Mouse (Mus musculus): ENCODE results near the gene Fzd7. TPM values are rescaled to one million over a fixed set of nuclear protein-coding genes. Genes with fewer than 3 reads are reported as not detected.

Gene Fzd7
- polyA plus RNA-seq, 1 experiment from 2014 or later: 2.9 TPM

DNA sequence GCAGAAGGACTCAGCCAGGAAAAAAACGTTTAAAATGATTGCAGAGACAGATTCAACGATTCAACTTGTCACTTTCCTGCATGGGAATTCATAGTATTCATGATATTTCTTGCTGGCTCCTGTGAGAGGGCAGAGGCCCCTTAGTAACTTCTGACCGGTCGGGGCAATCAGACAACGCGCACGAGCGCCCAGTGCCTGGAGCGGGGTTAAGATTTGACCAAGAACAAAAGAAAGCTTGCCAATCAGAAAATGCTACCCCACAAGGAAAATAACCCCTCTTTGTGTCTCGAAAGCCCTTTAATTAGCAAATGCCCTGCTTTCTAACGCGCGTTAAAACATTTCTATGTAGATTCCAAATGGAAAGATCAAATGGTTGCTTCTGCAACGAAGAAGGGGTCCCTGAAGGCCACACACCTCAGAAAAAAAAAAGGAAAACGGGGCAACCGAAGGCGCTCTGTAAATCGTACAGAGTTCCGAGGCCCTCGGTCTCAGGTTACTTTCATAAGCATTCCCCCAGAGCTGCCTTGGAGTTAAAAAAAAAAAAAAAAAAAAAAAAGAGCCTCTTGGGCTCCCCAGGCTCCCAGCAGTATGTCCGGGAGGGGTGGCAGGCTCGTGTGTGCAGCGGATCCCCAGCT, 1.3 kb upstream of the Fzd7 start:
- Histone ChIP-seq H3K4me3 (ENCODE audit: low read length) (peak overlapping the region; percentile 79), H3K4me2 (ENCODE audit: low read depth, low read length) (peak overlapping the region; percentile 98), H3K9me3 (replicated peaks; ENCODE audit: control insufficient read depth, low read length) (no peaks in the 10 kb centered on the region), H3K4me1 (ENCODE audit: control insufficient read depth, insufficient read depth, low read length) (peaks cover 14% of the 10 kb centered on the region), H3K27me3 (ENCODE audit: control insufficient read depth, insufficient read depth, low read length) (peaks cover 12% of the 10 kb centered on the region), H3K9ac (ENCODE audit: low read length) (peak overlapping the region; percentile 76), H3K27ac (ENCODE audit: low read length) (peak overlapping the region; percentile 92), H3K36me3 (ENCODE audit: control insufficient read depth, insufficient read depth) (no peaks in the 10 kb centered on the region)
- 8% methylated on average over 23 of the region's 23 CpGs for WGBS
- no peak for ATAC-seq (replicated peaks; ENCODE audit: extremely low read depth, insufficient read depth, low FRiP score)

GRCm38 (mm10) chr1:59481456-59482291, 550 bp upstream of the Fzd7 start:
- peak overlapping the region; percentile 79 for H3K4me3 ChIP-seq (ENCODE audit: low read length)
- H3K4me2 ChIP-seq (ENCODE audit: low read depth, low read length): peak overlapping the region; percentile 99
- H3K27me3 ChIP-seq (ENCODE audit: control insufficient read depth, insufficient read depth, low read length): peaks cover 12% of the 10 kb centered on the region
- H3K36me3 ChIP-seq (ENCODE audit: control insufficient read depth, insufficient read depth): no peaks in the 10 kb centered on the region
- peaks cover 19% of the 10 kb centered on the region for H3K4me1 ChIP-seq (ENCODE audit: control insufficient read depth, insufficient read depth, low read length)
- H3K9ac ChIP-seq (ENCODE audit: low read length): peak overlapping the region; percentile 84
- WGBS: 1% methylated on average over 57 of the region's 57 CpGs
- ATAC-seq (replicated peaks; ENCODE audit: extremely low read depth, insufficient read depth, low FRiP score): peak; percentile 95
- H3K27ac ChIP-seq (ENCODE audit: low read length): peak overlapping the region; percentile 92
- H3K9me3 ChIP-seq (replicated peaks; ENCODE audit: control insufficient read depth, low read length): no peaks in the 10 kb centered on the region

DNA sequence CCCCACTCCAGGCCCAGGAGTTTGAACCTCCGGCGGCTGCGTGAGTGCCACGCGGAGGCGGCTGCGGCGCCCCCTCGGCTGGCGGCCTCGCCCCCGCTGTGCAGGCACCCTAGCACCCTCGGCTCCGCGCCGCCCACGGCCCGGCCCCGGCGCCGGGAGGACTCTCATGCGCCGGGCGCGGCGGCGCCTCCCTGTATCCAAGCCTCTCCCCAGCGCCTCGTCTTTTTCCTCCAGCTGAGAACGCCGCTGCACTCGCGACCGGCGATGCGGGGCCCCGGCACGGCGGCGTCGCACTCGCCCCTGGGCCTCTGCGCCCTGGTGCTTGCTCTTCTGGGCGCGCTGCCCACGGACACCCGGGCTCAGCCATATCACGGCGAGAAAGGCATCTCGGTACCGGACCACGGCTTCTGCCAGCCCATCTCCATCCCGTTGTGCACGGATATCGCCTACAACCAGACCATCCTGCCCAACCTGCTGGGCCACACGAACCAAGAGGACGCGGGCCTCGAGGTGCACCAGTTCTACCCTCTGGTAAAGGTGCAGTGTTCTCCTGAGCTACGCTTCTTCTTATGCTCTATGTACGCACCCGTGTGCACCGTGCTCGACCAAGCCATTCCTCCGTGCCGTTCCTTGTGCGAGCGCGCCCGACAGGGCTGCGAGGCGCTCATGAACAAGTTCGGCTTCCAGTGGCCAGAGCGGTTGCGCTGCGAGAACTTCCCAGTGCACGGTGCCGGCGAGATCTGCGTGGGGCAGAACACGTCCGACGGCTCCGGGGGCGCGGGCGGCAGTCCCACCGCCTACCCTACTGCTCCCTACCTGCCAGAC, 684 bp downstream of the Fzd7 start:
- Histone ChIP-seq H3K4me3 (ENCODE audit: low read length) (peak overlapping the region; percentile 79), H3K4me1 (ENCODE audit: control insufficient read depth, insufficient read depth, low read length) (peaks cover 23% of the 10 kb centered on the region)
- WGBS: under 1% methylated on average over 85 of the region's 88 CpGs

GRCm38 (mm10) chr1:59483521-59484245, 1.5 kb downstream of the Fzd7 start:
- H3K9ac ChIP-seq (ENCODE audit: low read length): peak overlapping the region; percentile 84
- H3K36me3 ChIP-seq (ENCODE audit: control insufficient read depth, insufficient read depth): no peaks in the 10 kb centered on the region
- H3K27me3 ChIP-seq (ENCODE audit: control insufficient read depth, insufficient read depth, low read length): peaks cover 12% of the 10 kb centered on the region
- H3K4me2 ChIP-seq (ENCODE audit: low read depth, low read length): peak overlapping the region; percentile 99
- no peak overlapping the region for H3K27ac ChIP-seq (ENCODE audit: low read length)
- WGBS: 6% methylated on average over 46 of the region's 46 CpGs
- no peaks in the 10 kb centered on the region for H3K9me3 ChIP-seq (replicated peaks; ENCODE audit: control insufficient read depth, low read length)
- peaks cover 29% of the 10 kb centered on the region for H3K4me1 ChIP-seq (ENCODE audit: control insufficient read depth, insufficient read depth, low read length)
- no peak for ATAC-seq (replicated peaks; ENCODE audit: extremely low read depth, insufficient read depth, low FRiP score)
- peak overlapping the region; percentile 79 for H3K4me3 ChIP-seq (ENCODE audit: low read length)

More for the DNA sequence above, 684 bp downstream of the Fzd7 start:
- H3K4me2 ChIP-seq (ENCODE audit: low read depth, low read length): peak overlapping the region; percentile 99
- no peaks in the 10 kb centered on the region for H3K9me3 ChIP-seq (replicated peaks; ENCODE audit: control insufficient read depth, low read length)
- H3K36me3 ChIP-seq (ENCODE audit: control insufficient read depth, insufficient read depth): no peaks in the 10 kb centered on the region
- peak overlapping the region; percentile 83 for H3K27ac ChIP-seq (ENCODE audit: low read length)
- peak; percentile 5; the same call in 1 of the 2 replicates for ATAC-seq (replicated peaks; ENCODE audit: extremely low read depth, insufficient read depth, low FRiP score)
- H3K9ac ChIP-seq (ENCODE audit: low read length): peak overlapping the region; percentile 84
- H3K27me3 ChIP-seq (ENCODE audit: control insufficient read depth, insufficient read depth, low read length): peaks cover 12% of the 10 kb centered on the region

DNA sequence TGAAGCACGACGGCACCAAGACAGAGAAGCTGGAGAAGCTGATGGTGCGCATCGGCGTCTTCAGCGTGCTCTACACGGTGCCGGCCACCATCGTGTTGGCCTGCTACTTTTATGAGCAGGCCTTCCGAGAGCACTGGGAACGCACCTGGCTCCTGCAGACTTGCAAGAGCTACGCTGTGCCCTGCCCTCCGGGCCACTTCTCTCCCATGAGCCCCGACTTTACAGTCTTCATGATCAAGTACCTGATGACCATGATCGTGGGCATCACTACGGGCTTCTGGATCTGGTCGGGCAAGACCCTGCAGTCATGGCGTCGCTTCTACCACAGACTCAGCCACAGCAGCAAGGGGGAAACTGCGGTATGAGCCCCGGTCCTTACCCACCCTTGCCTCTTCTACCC, 2.1 kb downstream of the Fzd7 start:
- Histone ChIP-seq H3K4me1 (ENCODE audit: control insufficient read depth, insufficient read depth, low read length) (peaks cover 35% of the 10 kb centered on the region), H3K4me2 (ENCODE audit: low read depth, low read length) (peak overlapping the region; percentile 99), H3K27me3 (ENCODE audit: control insufficient read depth, insufficient read depth, low read length) (peaks cover 10% of the 10 kb centered on the region), H3K36me3 (ENCODE audit: control insufficient read depth, insufficient read depth) (no peaks in the 10 kb centered on the region), H3K27ac (ENCODE audit: low read length) (no peak overlapping the region), H3K9me3 (replicated peaks; ENCODE audit: control insufficient read depth, low read length) (no peaks in the 10 kb centered on the region), H3K4me3 (ENCODE audit: low read length) (peak overlapping the region; percentile 79), H3K9ac (ENCODE audit: low read length) (0 out of 2 replicates have a peak overlapping the region, but pooled peaks have one; percentile 34)
- 22% methylated on average over 21 of the region's 21 CpGs for WGBS
- ATAC-seq (replicated peaks; ENCODE audit: extremely low read depth, insufficient read depth, low FRiP score): no peak

DNA sequence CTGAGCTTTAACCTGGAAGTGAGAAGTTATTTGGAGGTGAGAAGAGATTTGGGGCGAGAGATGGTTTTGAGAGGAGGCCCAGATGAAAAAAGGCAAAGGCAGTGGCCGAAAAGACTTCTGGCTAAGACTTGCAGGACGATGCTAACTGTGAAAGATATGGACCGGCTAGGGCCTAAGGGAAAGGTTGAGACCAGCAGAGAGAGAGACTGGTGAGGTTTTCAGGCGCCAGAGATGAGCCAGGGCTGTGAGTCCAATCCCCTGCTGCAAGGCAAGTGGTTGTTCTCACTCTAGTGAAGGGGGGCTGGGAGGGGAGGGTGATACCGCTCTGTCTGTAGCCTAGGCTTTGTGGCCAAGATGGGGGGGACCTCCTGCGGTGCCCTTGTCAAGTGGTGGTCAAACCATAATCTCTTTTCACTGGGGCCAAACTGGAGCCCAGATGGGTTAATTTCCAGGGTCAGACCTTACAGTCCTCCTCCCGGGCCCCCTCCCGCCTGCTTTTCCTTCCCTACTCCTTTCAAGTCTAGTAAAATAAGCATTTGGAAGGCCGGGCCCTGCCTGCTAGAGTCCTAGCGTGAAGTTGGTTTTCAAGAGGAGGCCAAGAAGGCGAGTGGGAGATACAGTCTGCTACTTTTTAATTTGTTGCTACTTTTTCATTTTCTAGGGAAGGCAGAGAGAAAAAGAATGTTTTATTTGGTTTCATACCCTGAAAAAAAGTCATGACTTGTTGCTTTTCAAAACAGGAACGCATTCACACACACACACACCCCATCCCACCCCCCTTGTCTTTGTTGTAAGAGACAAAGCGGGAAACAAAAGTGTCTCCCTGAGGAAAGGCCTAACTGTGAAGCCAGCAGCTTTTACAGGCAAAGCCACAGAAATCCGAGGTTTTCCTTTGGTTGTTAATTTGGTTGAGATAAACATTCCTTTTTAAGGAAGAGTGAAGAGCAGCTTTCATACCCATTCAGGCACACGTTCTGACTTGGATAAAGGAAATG, 2.9 kb downstream of the Fzd7 start:
- H3K9ac ChIP-seq (ENCODE audit: low read length): peak overlapping the region; percentile 34; the same call in 1 of the 2 replicates
- peak overlapping the region; percentile 79 for H3K4me3 ChIP-seq (ENCODE audit: low read length)
- no peak for ATAC-seq (replicated peaks; ENCODE audit: extremely low read depth, insufficient read depth, low FRiP score)
- no peaks in the 10 kb centered on the region for H3K36me3 ChIP-seq (ENCODE audit: control insufficient read depth, insufficient read depth)
- H3K27ac ChIP-seq (ENCODE audit: low read length): no peak overlapping the region
- H3K4me1 ChIP-seq (ENCODE audit: control insufficient read depth, insufficient read depth, low read length): peaks cover 36% of the 10 kb centered on the region
- WGBS: 47% methylated on average over 16 of the region's 16 CpGs
- no peaks in the 10 kb centered on the region for H3K9me3 ChIP-seq (replicated peaks; ENCODE audit: control insufficient read depth, low read length)
- peaks cover 10% of the 10 kb centered on the region for H3K27me3 ChIP-seq (ENCODE audit: control insufficient read depth, insufficient read depth, low read length)
- peak overlapping the region; percentile 99 for H3K4me2 ChIP-seq (ENCODE audit: low read depth, low read length)

DNA sequence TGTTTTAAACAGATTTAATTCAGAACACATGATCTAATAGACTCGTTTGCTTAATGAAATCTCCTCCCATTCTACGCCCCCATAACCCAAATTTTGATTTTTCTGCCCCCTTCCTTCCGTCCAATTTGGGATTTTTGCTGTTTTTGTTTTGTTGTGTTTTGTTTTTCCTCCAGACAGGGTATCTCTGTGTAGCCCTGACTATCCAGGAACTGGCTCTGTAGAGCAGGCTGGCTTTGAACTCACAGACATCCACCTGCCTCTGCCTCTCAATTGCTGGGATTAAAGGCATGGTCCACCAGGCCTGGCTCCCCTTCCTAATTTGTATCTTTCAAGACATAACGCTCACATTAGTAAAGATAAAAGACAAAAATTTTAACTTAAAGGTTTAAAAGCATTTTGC, 3.6 kb downstream of the Fzd7 start:
- ATAC-seq (replicated peaks; ENCODE audit: extremely low read depth, insufficient read depth, low FRiP score): no peak
- Histone ChIP-seq H3K36me3 (ENCODE audit: control insufficient read depth, insufficient read depth) (no peaks in the 10 kb centered on the region), H3K27me3 (ENCODE audit: control insufficient read depth, insufficient read depth, low read length) (peaks cover 10% of the 10 kb centered on the region), H3K4me1 (ENCODE audit: control insufficient read depth, insufficient read depth, low read length) (peaks cover 36% of the 10 kb centered on the region), H3K9ac (ENCODE audit: low read length) (no peak overlapping the region; the same call in 1 of the 2 replicates), H3K9me3 (replicated peaks; ENCODE audit: control insufficient read depth, low read length) (no peaks in the 10 kb centered on the region), H3K27ac (ENCODE audit: low read length) (no peak overlapping the region), H3K4me3 (ENCODE audit: low read length) (peak overlapping the region; percentile 79), H3K4me2 (ENCODE audit: low read depth, low read length) (peak overlapping the region; percentile 99)
- WGBS: 72% methylated on average over 4 of the region's 4 CpGs
